Mouse (Mus musculus) bone marrow macrophage, adult 2 months (primary cell): ENCODE measurements at regions not wholly inside any gene's neighbourhood (a gene's known extent, or its start where the extent isn't known, plus 50 kb on each side); places are given as distances from the start of the nearest gene placed in this dataset.

ENCODE experiments used
- CTCF ChIP-seq: IDR thresholded peaks from 2 replicates; pipeline ENCODE4 v1.5.1; 2012; ENCODE audit warnings: low read depth, mild to moderate bottlenecking, low read length, moderate library complexity
- POLR2A ChIP-seq: IDR thresholded peaks from 2 replicates; pipeline ENCODE4 v1.6.1; 2012; ENCODE audit warnings: mild to moderate bottlenecking, low read depth, low read length, borderline replicate concordance

GRCm38 (mm10) chr4:87452122-87452521 lies 221.8 kb upstream of the Slc24a2 start:
- TF ChIP-seq CTCF (no peak), POLR2A (no peak)
